Mouse (Mus musculus) liver, postnatal 0 days (tissue): ENCODE results near the gene Gtf2ird1. TPM values are rescaled to one million over a fixed set of nuclear protein-coding genes. Genes with fewer than 3 reads are reported as not detected.

Experiments used
- ATAC-seq: fragments of 200-750 bp; cut with Nextera tagmentation; 2 replicates; pipeline ENCODE4 v1.8.0; 2017; ENCODE audit warnings: mild to moderate bottlenecking, moderate library complexity
- DNase-seq: peaks from one replicate; pipeline ENCODE4 v3.0.0-alpha.2; 2016
- H3K27ac ChIP-seq: fragments of 300-500 bp; sonication (generic); 2 replicates; pipeline ENCODE4 v1.5.1; 2014; ENCODE audit warnings: antibody characterized with exemption, moderate library complexity, mild to moderate bottlenecking, low read depth
- H3K27me3 ChIP-seq: fragments of 300-500 bp; sonication (generic); 2 replicates; pipeline ENCODE4 v1.6.1; 2014; ENCODE audit warnings: low read length, control low read depth, mixed read lengths; ENCODE audit not compliant: insufficient read depth
- H3K36me3 ChIP-seq: fragments of 300-500 bp; sonication (generic); replicated peaks from 2 replicates; pipeline ENCODE4 v1.6.1; 2014; ENCODE audit warnings: mild to moderate bottlenecking, control low read depth, low read length, moderate library complexity, mixed read lengths; ENCODE audit not compliant: insufficient read depth
- H3K4me1 ChIP-seq: fragments of 300-500 bp; sonication (generic); 2 replicates; pipeline ENCODE4 v1.6.1; 2014; ENCODE audit warnings: antibody characterized with exemption, mild to moderate bottlenecking, control low read depth; ENCODE audit not compliant: insufficient read depth
- H3K4me2 ChIP-seq: fragments of 300-500 bp; sonication (generic); 2 replicates; pipeline ENCODE4 v1.6.1; 2014; ENCODE audit warnings: low read depth, mild to moderate bottlenecking, low read length, moderate library complexity, mixed read lengths
- H3K4me3 ChIP-seq: fragments of 300-500 bp; sonication (generic); 2 replicates; pipeline ENCODE4 v1.5.1; 2014; ENCODE audit warnings: low read depth, low read length
- H3K9ac ChIP-seq: fragments of 300-500 bp; sonication (generic); replicated peaks from 2 replicates; pipeline ENCODE4 v1.6.1; 2014; ENCODE audit warnings: mild to moderate bottlenecking, moderate library complexity
- H3K9me3 ChIP-seq: fragments of 300-500 bp; sonication (generic); 2 replicates; pipeline ENCODE4 v1.6.1; 2016; ENCODE audit warnings: mild to moderate bottlenecking, control low read depth, low read length, mixed read lengths
- CTCF ChIP-seq: sonication (generic); IDR thresholded peaks from 2 replicates; pipeline ENCODE4 v1.5.1; 2016; ENCODE audit warnings: antibody characterized with exemption, low read depth
- EP300 ChIP-seq: IDR thresholded peaks from 2 replicates; pipeline ENCODE4 v1.6.1; 2016; ENCODE audit warnings: antibody characterized with exemption, low read depth, mild to moderate bottlenecking
- WGBS: fragments of 180-500 bp; shearing (Covaris S2); extraction: QIAGEN DNeasy Blood & Tissue Kit; methylation state at CpG from one replicate; pipeline ENCODE4 v1.1.7; 2014; ENCODE audit not compliant: insufficient replicate concordance; 5-methylcytosine and 5-hydroxymethylcytosine counted together
- polyA plus RNA-seq: library from polyadenylated mRNA; unstranded; fragments of >200 nt; fragmentation: Nextera tagmentation; extraction: Ambion mirVana; gene quantifications from 2 replicates; pipeline ENCODE4 v1.2.1, GENCODE M21; 2015

The Gtf2ird1 gene
- 10.0 and 11.0 TPM in 2 replicates for polyA plus RNA-seq

GRCm38 (mm10) chr5:134456503-134456962 lies at the start of gene Gtf2ird1:
Gene Gtf2ird1 (minus strand): TSS chr5:134456716.
- DNase-seq (peak; percentile 76), ATAC-seq (peak; percentile 87)
- peak within 1 kb of the TSS; percentile 98 for H3K4me2 ChIP-seq
- TF ChIP-seq EP300 (no peak), CTCF (no peak)
- peaks cover 20% of the 10 kb centered on the region for H3K4me1 ChIP-seq
- H3K9ac ChIP-seq, result peak within 1 kb of the TSS; percentile 80
- no peaks in the 10 kb centered on the region; the same call in 1 of the 2 replicates for H3K36me3 ChIP-seq
- H3K9me3 ChIP-seq, result no peaks in the 10 kb centered on the region
- H3K4me3 ChIP-seq, result peak within 1 kb of the TSS; percentile 70
- H3K27ac ChIP-seq, result peak within 1 kb of the TSS; percentile 74
- no peaks in the 10 kb centered on the region for H3K27me3 ChIP-seq
- WGBS, result 2% methylated on average over 40 of the region's 44 CpGs

GRCm38 (mm10) chr5:134505810-134506292 lies 49.3 kb upstream of the Gtf2ird1 start:
- H3K9ac ChIP-seq, result no peak overlapping the region
- H3K36me3 ChIP-seq, result no peaks in the 10 kb centered on the region
- no peaks in the 10 kb centered on the region for H3K9me3 ChIP-seq
- TF ChIP-seq EP300 (no peak), CTCF (no peak)
- no peak overlapping the region for H3K27ac ChIP-seq
- no peak overlapping the region for H3K4me2 ChIP-seq
- H3K4me1 ChIP-seq, result no peaks in the 10 kb centered on the region
- H3K27me3 ChIP-seq, result no peaks in the 10 kb centered on the region
- H3K4me3 ChIP-seq, result no peak overlapping the region
- DNase-seq (no peak), ATAC-seq (no peak)
- WGBS, result 77% methylated on average over 9 of the region's 9 CpGs

- DNase-seq (no peak), ATAC-seq (no peak)
- Histone ChIP-seq H3K36me3 (no peaks in the 10 kb centered on the region), H3K9me3 (no peaks in the 10 kb centered on the region), H3K27me3 (no peaks in the 10 kb centered on the region), H3K4me2 (no peak overlapping the region), H3K9ac (no peak overlapping the region), H3K4me1 (no peaks in the 10 kb centered on the region), H3K4me3 (no peak overlapping the region), H3K27ac (no peak overlapping the region)
- 93% methylated on average over 18 of the region's 18 CpGs for WGBS
- TF ChIP-seq EP300 (no peak), CTCF (no peak)
Measured at GRCm38 (mm10) chr5:134502591-134502990, 46.1 kb upstream of the Gtf2ird1 start.

GRCm38 (mm10) chr5:134501453-134501852 lies 44.9 kb upstream of the Gtf2ird1 start:
- Histone ChIP-seq H3K9me3 (no peaks in the 10 kb centered on the region), H3K9ac (no peak overlapping the region), H3K4me1 (no peaks in the 10 kb centered on the region), H3K27me3 (no peaks in the 10 kb centered on the region), H3K36me3 (no peaks in the 10 kb centered on the region), H3K4me3 (no peak overlapping the region), H3K4me2 (no peak overlapping the region), H3K27ac (no peak overlapping the region)
- DNase-seq (no peak), ATAC-seq (no peak)
- TF ChIP-seq CTCF (peak; percentile 47), EP300 (no peak)
- WGBS, result 76% methylated on average over 9 of the region's 9 CpGs

GRCm38 (mm10) chr5:134500681-134501080 lies 44.2 kb upstream of the Gtf2ird1 start:
- Histone ChIP-seq H3K36me3 (no peaks in the 10 kb centered on the region), H3K27ac (no peak overlapping the region), H3K4me2 (no peak overlapping the region), H3K4me3 (no peak overlapping the region), H3K9ac (no peak overlapping the region), H3K4me1 (no peaks in the 10 kb centered on the region), H3K9me3 (no peaks in the 10 kb centered on the region), H3K27me3 (no peaks in the 10 kb centered on the region)
- TF ChIP-seq CTCF (no peak), EP300 (no peak)
- WGBS, result 80% methylated on average over 3 of the region's 3 CpGs
- DNase-seq (no peak), ATAC-seq (no peak)

- Histone ChIP-seq H3K4me3 (no peak overlapping the region), H3K4me1 (no peaks in the 10 kb centered on the region), H3K9me3 (no peaks in the 10 kb centered on the region), H3K27me3 (no peaks in the 10 kb centered on the region), H3K36me3 (no peaks in the 10 kb centered on the region), H3K27ac (no peak overlapping the region), H3K4me2 (no peak overlapping the region), H3K9ac (no peak overlapping the region)
- no peak for TF ChIP-seq EP300
- TF ChIP-seq CTCF, result peak; percentile 72
- WGBS, result 73% methylated on average over 4 of the region's 4 CpGs
- ATAC-seq (no peak), DNase-seq (peak; percentile 64)
Measured at GRCm38 (mm10) chr5:134500062-134500461, 43.5 kb upstream of the Gtf2ird1 start.
